Mouse (Mus musculus): ENCODE measurements around the gene Pyy.

DNA sequence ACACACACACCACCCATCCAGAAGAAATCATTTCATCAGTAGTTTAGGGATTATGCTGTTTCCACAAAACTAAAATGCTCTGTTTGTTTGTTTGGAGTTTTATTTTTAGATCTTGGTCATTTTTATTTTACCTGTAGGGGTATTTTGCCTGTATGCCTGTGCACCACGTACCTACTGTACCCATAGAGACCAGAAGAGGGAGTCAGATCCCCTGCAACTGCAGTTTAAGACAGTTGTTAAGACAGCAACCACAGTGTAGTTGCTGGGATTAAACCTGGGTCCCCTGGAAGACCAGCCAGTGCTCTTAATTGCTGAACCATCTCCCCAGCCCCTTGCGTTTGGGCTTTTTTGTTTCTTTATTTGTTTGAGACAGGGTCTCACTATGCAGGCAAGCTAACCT is 38.7 kb downstream of the Pyy start:
- TF ChIP-seq POLR2A (IDR thresholded peaks at IDR 0.05; ENCODE audit: low read depth, low read length) (no peak), EP300 (IDR thresholded peaks at IDR 0.05; ENCODE audit: low read length) (no peak), USF1 (IDR thresholded peaks at IDR 0.05; ENCODE audit: low read depth, low read length) (no peak), NELFE (IDR thresholded peaks at IDR 0.05; ENCODE audit: low read depth, low read length) (no peak), ZC3H11A (IDR thresholded peaks at IDR 0.05; ENCODE audit: low read depth, low read length) (0 out of 2 replicates have a peak, but pooled peaks have one; percentile 8), ZMIZ1 (IDR thresholded peaks at IDR 0.05; ENCODE audit: low read depth, low read length) (no peak), CTCF (conservative IDR thresholded peaks at IDR 0.05 in 1 of 2, IDR thresholded peaks at IDR 0.05 in 1 of 2; ENCODE audit: low read depth in 2 of 2, low read length in 2 of 2) (peak; percentile 37 to 87; a peak in 3 of 4 replicates), CHD2 (IDR thresholded peaks at IDR 0.05; ENCODE audit: low read length) (no peak), ELF1 (IDR thresholded peaks at IDR 0.05; ENCODE audit: low read depth, low read length) (no peak), ETS1 (conservative IDR thresholded peaks at IDR 0.05; ENCODE audit: low read depth, low read length) (no peak), ZNF384 (IDR thresholded peaks at IDR 0.05; ENCODE audit: low read depth, low read length) (no peak), MYC (IDR thresholded peaks at IDR 0.05; ENCODE audit: low read depth, low read length) (no peak)
